Mouse (Mus musculus) midbrain, embryonic 14.5 days (tissue): ENCODE measurements around the gene Pcbp3. TPM values are rescaled to one million over a fixed set of nuclear protein-coding genes. Genes with fewer than 3 reads are reported as not detected.

Experiments
- ATAC-seq: fragments of 200-750 bp; cut with Nextera tagmentation; 2 replicates; pipeline ENCODE4 v1.8.0; 2017; ENCODE audit warnings: moderate number of reproducible peaks, moderate library complexity; ENCODE audit not compliant: low FRiP score, low TSS enrichment
- DNase-seq: peaks from one replicate; pipeline ENCODE4 v3.0.0-alpha.2; 2015
- H3K27ac ChIP-seq: fragments of 300-500 bp; sonication (generic); replicated peaks from 2 replicates; pipeline ENCODE4 v1.5.1; 2014; ENCODE audit warnings: mild to moderate bottlenecking, low read depth, low read length, moderate library complexity
- H3K27me3 ChIP-seq: fragments of 300-500 bp; sonication (generic); 2 replicates; pipeline ENCODE4 v1.6.1; 2014; ENCODE audit warnings: low read length, control low read depth, mixed read lengths; ENCODE audit not compliant: control insufficient read depth, insufficient read depth
- H3K36me3 ChIP-seq: fragments of 300-500 bp; sonication (generic); 2 replicates; pipeline ENCODE4 v1.6.1; 2014; ENCODE audit warnings: low read length, control low read depth; ENCODE audit not compliant: control insufficient read depth, insufficient read depth
- H3K4me1 ChIP-seq: fragments of 300-500 bp; sonication (generic); 2 replicates; pipeline ENCODE4 v1.6.1; 2014; ENCODE audit warnings: mild to moderate bottlenecking, antibody characterized with exemption, low read length, control low read depth; ENCODE audit not compliant: control insufficient read depth, insufficient read depth
- H3K4me2 ChIP-seq: fragments of 300-500 bp; sonication (generic); 2 replicates; pipeline ENCODE4 v1.6.1; 2014; ENCODE audit warnings: mild to moderate bottlenecking, low read length, moderate library complexity
- H3K4me3 ChIP-seq: fragments of 300-500 bp; sonication (generic); replicated peaks from 2 replicates; pipeline ENCODE4 v1.5.1; 2014; ENCODE audit warnings: low read depth, low read length
- H3K9ac ChIP-seq: fragments of 300-500 bp; sonication (generic); replicated peaks from 2 replicates; pipeline ENCODE4 v1.6.1; 2014; ENCODE audit warnings: mild to moderate bottlenecking, low read length, moderate library complexity
- H3K9me3 ChIP-seq: fragments of 300-500 bp; sonication (generic); 2 replicates; pipeline ENCODE4 v1.6.1; 2016; ENCODE audit warnings: low read length, control low read depth, mixed read lengths; ENCODE audit not compliant: control insufficient read depth
- WGBS: fragments of 180-500 bp; shearing (Covaris S2); extraction: QIAGEN DNeasy Blood & Tissue Kit; methylation state at CpG from one replicate; pipeline ENCODE4 v1.1.7; 2014; 5-methylcytosine and 5-hydroxymethylcytosine counted together
- polyA plus RNA-seq: library from polyadenylated mRNA; unstranded; fragments of >200 nt; fragmentation: Nextera tagmentation; extraction: Ambion mirVana; gene quantifications from 2 replicates; pipeline ENCODE4 v1.2.1, GENCODE M21; 2014

The Pcbp3 gene
- polyA plus RNA-seq, 1 experiment from 2014 or later, result 37.3 TPM

GRCm38 (mm10) chr10:76857879-76858278 lies 103.8 kb downstream of the Pcbp3 start:
- Histone ChIP-seq H3K4me1 (peaks cover 3% of the 10 kb centered on the region; the same call in 1 of the 2 replicates), H3K4me3 (no peak overlapping the region), H3K27me3 (no peaks in the 10 kb centered on the region), H3K9me3 (no peaks in the 10 kb centered on the region), H3K36me3 (no peaks in the 10 kb centered on the region), H3K4me2 (no peak overlapping the region), H3K9ac (no peak overlapping the region), H3K27ac (no peak overlapping the region)
- DNase-seq (no peak), ATAC-seq (no peak)
- WGBS, result 86% methylated on average over 2 of the region's 2 CpGs

DNA sequence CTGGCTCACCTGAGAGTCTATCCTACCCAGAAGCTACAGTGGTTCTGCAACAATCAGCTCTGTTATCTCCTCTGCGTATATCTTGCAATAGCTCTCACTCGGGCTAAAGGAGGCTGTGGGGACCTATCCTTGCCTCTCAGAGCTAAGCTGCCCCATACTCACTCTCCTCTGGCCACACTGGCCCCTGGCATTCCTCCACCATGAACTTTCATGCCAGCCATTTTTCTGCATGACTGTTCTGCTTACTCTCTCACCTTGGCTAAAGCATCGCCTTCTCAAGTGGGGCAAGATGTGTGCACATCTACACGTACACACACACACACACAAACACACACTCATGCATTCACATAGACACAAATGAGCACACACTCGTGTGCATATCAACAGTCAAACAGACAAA lies 115.2 kb downstream of the Pcbp3 start:
- WGBS, result 94% methylated on average over 5 of the region's 5 CpGs
- Histone ChIP-seq H3K27me3 (no peaks in the 10 kb centered on the region), H3K4me1 (no peaks in the 10 kb centered on the region), H3K36me3 (no peaks in the 10 kb centered on the region), H3K4me2 (no peak overlapping the region), H3K27ac (no peak overlapping the region), H3K9ac (no peak overlapping the region), H3K4me3 (no peak overlapping the region), H3K9me3 (no peaks in the 10 kb centered on the region)
- ATAC-seq (no peak), DNase-seq (no peak)

DNA sequence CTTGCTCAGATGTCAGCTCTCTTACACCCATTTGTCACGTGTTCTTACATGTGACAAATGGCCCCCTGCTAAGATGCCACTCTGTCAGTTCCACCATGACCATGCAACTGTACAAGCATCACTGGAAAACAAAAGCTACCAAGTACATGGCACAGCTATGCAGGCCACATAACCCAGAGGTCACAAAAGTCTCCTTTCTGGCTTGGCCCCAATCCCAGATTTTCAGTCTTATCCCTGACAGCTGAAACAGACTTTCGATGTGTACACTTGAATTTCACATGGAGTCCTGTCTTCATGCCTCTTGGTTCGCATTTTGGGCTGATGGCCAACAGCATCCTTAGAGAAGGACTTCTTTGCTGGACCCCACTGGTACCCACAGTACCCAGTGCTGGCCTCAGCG lies 116.8 kb downstream of the Pcbp3 start:
- no peaks in the 10 kb centered on the region for H3K27me3 ChIP-seq
- H3K9ac ChIP-seq, result no peak overlapping the region
- no peaks in the 10 kb centered on the region for H3K4me1 ChIP-seq
- 84% methylated on average over 4 of the region's 4 CpGs for WGBS
- no peak overlapping the region for H3K27ac ChIP-seq
- no peak for ATAC-seq
- H3K4me3 ChIP-seq, result no peak overlapping the region
- DNase-seq, result no peak
- no peaks in the 10 kb centered on the region for H3K36me3 ChIP-seq
- H3K9me3 ChIP-seq, result no peaks in the 10 kb centered on the region
- no peak overlapping the region for H3K4me2 ChIP-seq

DNA sequence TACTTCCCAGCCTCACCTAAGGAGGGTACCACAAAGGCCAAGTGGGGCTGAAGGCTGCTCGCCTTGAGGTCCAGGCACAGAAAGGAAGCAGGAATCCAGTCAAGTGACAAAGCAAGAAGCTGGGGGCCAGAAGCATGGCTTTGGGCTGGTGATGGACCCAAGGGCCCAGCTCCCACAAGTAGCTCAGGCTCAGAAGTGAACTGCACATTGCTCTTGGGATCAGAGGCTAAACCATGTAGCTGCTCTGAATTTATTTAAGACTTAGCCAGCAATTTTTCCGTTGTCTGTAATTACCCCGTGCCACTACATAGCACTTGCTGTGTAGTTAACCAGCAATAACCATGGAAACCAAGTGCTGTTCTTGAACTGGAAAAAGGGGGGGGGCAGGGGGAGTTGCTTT lies 117.3 kb downstream of the Pcbp3 start:
- Histone ChIP-seq H3K36me3 (no peaks in the 10 kb centered on the region), H3K9me3 (no peaks in the 10 kb centered on the region), H3K4me3 (no peak overlapping the region), H3K27ac (no peak overlapping the region), H3K4me2 (no peak overlapping the region), H3K27me3 (no peaks in the 10 kb centered on the region), H3K9ac (no peak overlapping the region), H3K4me1 (no peaks in the 10 kb centered on the region)
- ATAC-seq (no peak), DNase-seq (no peak)
- WGBS, result 80% methylated on average over 3 of the region's 3 CpGs

DNA sequence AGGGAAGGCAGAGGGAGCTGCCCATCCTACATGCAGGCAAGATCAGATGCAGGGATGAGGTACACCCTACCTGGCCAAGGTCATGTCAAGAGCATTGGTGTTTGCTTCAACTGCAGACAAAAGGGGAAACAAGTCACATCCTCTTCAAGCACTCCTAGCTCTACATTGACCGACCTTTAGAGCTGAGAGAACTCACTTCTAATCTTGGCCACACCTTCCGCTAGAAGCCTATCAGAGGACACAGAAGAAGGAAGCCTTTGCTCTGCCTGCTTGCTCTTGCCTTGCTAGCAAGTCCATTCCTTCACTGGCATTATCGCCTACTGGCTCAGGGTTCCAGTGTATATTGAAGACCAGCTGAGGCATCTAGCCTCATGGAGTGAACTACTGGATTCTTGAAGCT lies 119.6 kb downstream of the Pcbp3 start:
- DNase-seq (no peak), ATAC-seq (no peak)
- 97% methylated on average over 3 of the region's 3 CpGs for WGBS
- Histone ChIP-seq H3K27ac (no peak overlapping the region), H3K9me3 (no peaks in the 10 kb centered on the region), H3K36me3 (no peaks in the 10 kb centered on the region), H3K9ac (no peak overlapping the region), H3K4me2 (no peak overlapping the region), H3K27me3 (no peaks in the 10 kb centered on the region), H3K4me3 (no peak overlapping the region), H3K4me1 (no peaks in the 10 kb centered on the region)

DNA sequence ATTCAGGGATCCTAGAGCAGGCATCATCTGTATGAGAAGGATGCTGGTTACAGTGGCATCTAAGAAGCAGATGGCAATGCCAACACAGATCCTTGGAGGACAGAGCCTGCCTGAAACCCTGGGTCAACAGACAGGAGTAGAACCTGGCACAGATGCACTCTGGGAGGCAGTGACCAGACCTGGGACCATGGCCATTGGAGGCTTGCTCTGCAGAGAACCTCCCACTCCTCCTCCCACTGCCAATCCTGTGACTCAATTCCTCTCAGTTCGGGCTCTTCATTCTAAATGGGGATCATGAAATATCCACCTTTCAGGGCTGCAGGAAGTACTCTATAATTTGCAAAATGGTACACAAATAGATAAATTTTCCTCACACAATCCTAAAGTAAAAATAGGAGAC lies 120.5 kb downstream of the Pcbp3 start:
- H3K9me3 ChIP-seq, result no peaks in the 10 kb centered on the region
- H3K4me2 ChIP-seq, result no peak overlapping the region
- H3K9ac ChIP-seq, result no peak overlapping the region
- no peak overlapping the region for H3K27ac ChIP-seq
- ATAC-seq (no peak), DNase-seq (no peak)
- H3K36me3 ChIP-seq, result no peaks in the 10 kb centered on the region
- 89% methylated on average over 1 of the region's 1 CpGs for WGBS
- H3K4me3 ChIP-seq, result no peak overlapping the region
- no peaks in the 10 kb centered on the region for H3K27me3 ChIP-seq
- H3K4me1 ChIP-seq, result no peaks in the 10 kb centered on the region

DNA sequence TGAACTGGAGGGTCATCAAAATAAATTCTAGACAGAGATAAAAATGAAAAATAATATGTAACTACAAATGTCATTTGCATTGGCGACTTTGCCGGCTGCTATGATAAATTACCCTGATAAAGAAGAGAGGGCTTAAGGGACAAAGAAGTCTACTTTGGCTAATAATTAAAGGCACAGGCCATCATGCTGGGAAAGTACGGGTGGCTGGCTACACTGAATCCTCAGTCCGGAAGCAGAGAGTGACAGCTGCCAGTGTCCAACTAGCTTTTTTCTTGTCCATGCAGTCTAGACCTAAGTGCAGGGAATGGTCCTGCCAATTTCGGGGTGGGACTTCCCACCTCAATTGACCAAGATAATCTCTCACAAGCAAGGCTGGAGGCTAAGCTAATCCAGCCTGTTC lies 121.1 kb downstream of the Pcbp3 start:
- Histone ChIP-seq H3K4me1 (no peaks in the 10 kb centered on the region), H3K27me3 (no peaks in the 10 kb centered on the region), H3K9ac (no peak overlapping the region), H3K27ac (no peak overlapping the region), H3K36me3 (no peaks in the 10 kb centered on the region), H3K4me3 (no peak overlapping the region), H3K9me3 (no peaks in the 10 kb centered on the region), H3K4me2 (no peak overlapping the region)
- DNase-seq, result no peak
- ATAC-seq, result no peak
- WGBS, result 42% methylated on average over 5 of the region's 5 CpGs

GRCm38 (mm10) chr10:76835497-76836357 lies 126.0 kb downstream of the Pcbp3 start:
- H3K9ac ChIP-seq, result no peak overlapping the region
- peak; percentile 94 for DNase-seq
- 63% methylated on average over 14 of the region's 14 CpGs for WGBS
- ATAC-seq, result peak; percentile 69; the same call in 1 of the 2 replicates
- no peaks in the 10 kb centered on the region for H3K9me3 ChIP-seq
- H3K4me3 ChIP-seq, result no peak overlapping the region
- no peak overlapping the region for H3K4me2 ChIP-seq
- no peaks in the 10 kb centered on the region for H3K27me3 ChIP-seq
- H3K36me3 ChIP-seq, result no peaks in the 10 kb centered on the region
- H3K27ac ChIP-seq, result no peak overlapping the region
- no peaks in the 10 kb centered on the region for H3K4me1 ChIP-seq

GRCm38 (mm10) chr10:76832841-76833240 lies 128.8 kb downstream of the Pcbp3 start:
- H3K27ac ChIP-seq, result no peak overlapping the region
- H3K4me1 ChIP-seq, result no peaks in the 10 kb centered on the region
- DNase-seq, result no peak
- WGBS, result 90% methylated on average over 1 of the region's 1 CpGs
- no peak overlapping the region for H3K9ac ChIP-seq
- H3K4me2 ChIP-seq, result no peak overlapping the region
- no peak overlapping the region for H3K4me3 ChIP-seq
- H3K9me3 ChIP-seq, result no peaks in the 10 kb centered on the region
- H3K27me3 ChIP-seq, result no peaks in the 10 kb centered on the region
- no peaks in the 10 kb centered on the region for H3K36me3 ChIP-seq
- no peak for ATAC-seq
